Mouse (Mus musculus): ENCODE data around the gene Tfr2. TPM values are rescaled to one million over a fixed set of nuclear protein-coding genes. Genes with fewer than 3 reads are reported as not detected.

The Tfr2 gene
- polyA plus RNA-seq (2012) = 9.2 and 10.1 TPM in 2 replicates

DNA sequence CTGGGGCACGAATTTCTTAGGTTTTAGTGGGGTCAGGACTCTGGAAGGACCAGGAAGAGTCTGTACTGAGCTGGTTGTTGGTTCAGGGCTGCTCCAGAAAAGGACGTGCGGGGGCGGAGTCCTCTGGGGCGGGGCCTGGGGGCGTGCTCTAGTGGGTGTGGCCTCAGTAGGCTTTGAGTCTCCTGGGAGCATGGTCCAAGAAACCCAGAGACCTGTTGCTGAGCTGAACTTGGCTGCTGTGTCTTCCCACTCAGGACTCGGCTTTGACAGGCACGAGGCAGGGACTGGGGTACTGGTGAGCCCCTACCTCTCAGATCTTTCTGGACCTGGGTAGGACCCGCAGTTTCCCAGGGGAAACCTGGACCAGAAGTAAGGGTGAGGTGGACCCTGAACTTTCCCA is at the start of gene Tfr2:
Gene Tfr2 (plus strand): TSS at position 176 of the 400 bp plus-strand sequence.
- Histone ChIP-seq H3K36me3 (ENCODE audit: control insufficient read depth) (peaks cover 33% of the 10 kb centered on the region), H3K4me3 (replicated peaks) (peak within 1 kb of the TSS; percentile 91), H3K27me3 (ENCODE audit: control insufficient read depth) (no peaks in the 10 kb centered on the region; the same call in 1 of the 2 replicates), H3K4me1 (ENCODE audit: control insufficient read depth) (peaks cover 70% of the 10 kb centered on the region), H3K9me3 (ENCODE audit: control insufficient read depth, low read length) (no peaks in the 10 kb centered on the region; the same call in 1 of the 2 replicates)
- TF ChIP-seq TAL1 (IDR thresholded peaks at IDR 0.05; ENCODE audit: low read length) (no peak), GATA1 (IDR thresholded peaks at IDR 0.05; ENCODE audit: low read length) (no peak)

DNA sequence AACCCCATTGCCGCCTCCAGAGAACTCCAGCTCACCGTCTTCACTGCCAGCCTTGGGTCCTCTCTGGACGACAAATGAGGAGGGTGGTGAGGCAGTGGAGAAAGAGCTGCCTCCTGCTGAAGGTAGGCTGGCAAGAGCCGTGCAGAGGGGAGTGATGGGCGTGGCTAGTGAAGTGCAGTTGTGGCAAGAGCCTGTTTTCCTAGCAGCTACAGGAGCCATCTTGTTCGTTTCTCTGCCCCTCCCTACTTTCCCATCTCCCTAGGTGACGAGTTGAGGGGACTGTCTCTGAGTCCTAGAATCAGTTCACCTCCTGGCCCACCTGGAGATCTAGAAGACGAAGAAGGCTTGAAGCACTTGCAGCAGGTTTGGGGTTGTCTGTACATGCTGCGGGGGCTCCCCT is 47.8 kb upstream of the Tfr2 start:
- TF ChIP-seq TAL1 (IDR thresholded peaks at IDR 0.05; ENCODE audit: low read length) = no peak
- TF ChIP-seq GATA1 (IDR thresholded peaks at IDR 0.05; ENCODE audit: low read length) = no peak
- no peak overlapping the region for H3K4me3 ChIP-seq (replicated peaks)
- peaks cover 18% of the 10 kb centered on the region for H3K4me1 ChIP-seq (ENCODE audit: control insufficient read depth)
- H3K27me3 ChIP-seq (ENCODE audit: control insufficient read depth) = no peaks in the 10 kb centered on the region
- no peaks in the 10 kb centered on the region for H3K9me3 ChIP-seq (ENCODE audit: control insufficient read depth, low read length)
- peaks cover 97% of the 10 kb centered on the region for H3K36me3 ChIP-seq (ENCODE audit: control insufficient read depth)

DNA sequence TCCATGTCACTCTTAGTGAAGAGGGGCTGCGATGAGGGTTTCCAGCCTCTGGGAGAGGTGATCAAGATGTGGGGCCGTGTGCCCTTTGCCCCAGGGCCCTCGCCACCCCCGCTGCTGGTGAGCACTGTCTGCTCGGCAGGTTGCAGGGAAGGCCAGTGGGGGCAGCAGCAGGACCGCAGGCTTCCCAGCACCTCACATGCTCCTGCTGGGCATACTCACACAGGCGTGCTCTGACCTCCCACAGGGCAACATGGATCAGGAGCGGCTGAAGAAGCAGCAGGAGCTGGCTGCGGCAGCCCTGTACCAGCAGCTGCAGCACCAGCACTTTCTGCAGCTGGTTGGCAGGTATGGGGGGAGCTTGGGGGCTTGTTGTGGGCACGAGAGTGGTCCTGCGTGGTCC is 46.9 kb upstream of the Tfr2 start:
- H3K36me3 ChIP-seq (ENCODE audit: control insufficient read depth) = peaks cover 98% of the 10 kb centered on the region
- no peaks in the 10 kb centered on the region for H3K27me3 ChIP-seq (ENCODE audit: control insufficient read depth)
- peaks cover 17% of the 10 kb centered on the region for H3K4me1 ChIP-seq (ENCODE audit: control insufficient read depth)
- TF ChIP-seq GATA1 (IDR thresholded peaks at IDR 0.05; ENCODE audit: low read length) = no peak
- no peak for TF ChIP-seq TAL1 (IDR thresholded peaks at IDR 0.05; ENCODE audit: low read length)
- no peaks in the 10 kb centered on the region for H3K9me3 ChIP-seq (ENCODE audit: control insufficient read depth, low read length)
- H3K4me3 ChIP-seq (replicated peaks) = no peak overlapping the region

DNA sequence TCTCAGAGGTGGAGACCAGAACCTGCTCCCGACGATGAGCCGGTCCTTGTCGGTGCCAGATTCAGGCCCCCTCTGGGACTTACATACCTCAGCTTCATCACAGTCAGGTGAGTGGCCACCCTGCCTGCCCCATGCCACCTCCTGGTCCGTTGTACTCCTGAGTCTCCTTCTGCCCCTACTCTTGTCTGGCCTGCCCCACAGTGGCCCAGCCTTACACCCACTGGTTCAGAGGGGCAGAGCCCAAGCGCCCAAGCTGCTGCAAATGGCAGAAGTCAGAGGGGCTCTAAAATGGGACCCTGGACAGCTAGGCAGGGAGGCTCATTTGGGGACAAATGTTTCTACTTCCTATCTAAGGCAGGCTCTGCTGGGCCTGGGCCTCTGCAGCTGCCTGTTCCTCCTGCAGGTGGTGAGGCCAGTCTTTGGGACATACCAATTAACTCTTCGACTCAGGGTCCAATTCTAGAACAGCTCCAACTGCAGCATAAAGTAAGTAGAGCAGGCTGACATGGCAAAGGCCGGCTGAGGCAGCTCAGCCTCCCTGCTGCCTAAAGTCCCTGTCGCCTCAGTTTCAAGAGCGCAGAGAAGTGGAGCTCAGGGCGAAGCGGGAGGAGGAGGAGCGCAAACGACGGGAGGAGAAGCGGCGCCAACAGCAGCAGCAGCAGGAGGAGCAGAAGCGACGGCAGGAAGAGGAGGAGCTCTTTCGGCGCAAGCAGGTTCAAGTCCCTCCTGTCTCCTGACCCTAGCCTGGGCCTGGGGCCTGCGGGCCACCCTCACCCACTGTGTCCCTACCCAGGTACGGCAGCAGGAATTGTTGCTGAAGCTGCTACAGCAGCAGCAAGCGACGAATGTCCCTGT is 46.0 kb upstream of the Tfr2 start:
- peaks cover 25% of the 10 kb centered on the region for H3K4me1 ChIP-seq (ENCODE audit: control insufficient read depth)
- H3K4me3 ChIP-seq (replicated peaks) = no peak overlapping the region
- peaks cover 99% of the 10 kb centered on the region for H3K36me3 ChIP-seq (ENCODE audit: control insufficient read depth)
- H3K27me3 ChIP-seq (ENCODE audit: control insufficient read depth) = no peaks in the 10 kb centered on the region
- TF ChIP-seq GATA1 (IDR thresholded peaks at IDR 0.05; ENCODE audit: low read length) = no peak
- no peak for TF ChIP-seq TAL1 (IDR thresholded peaks at IDR 0.05; ENCODE audit: low read length)
- H3K9me3 ChIP-seq (ENCODE audit: control insufficient read depth, low read length) = no peaks in the 10 kb centered on the region

DNA sequence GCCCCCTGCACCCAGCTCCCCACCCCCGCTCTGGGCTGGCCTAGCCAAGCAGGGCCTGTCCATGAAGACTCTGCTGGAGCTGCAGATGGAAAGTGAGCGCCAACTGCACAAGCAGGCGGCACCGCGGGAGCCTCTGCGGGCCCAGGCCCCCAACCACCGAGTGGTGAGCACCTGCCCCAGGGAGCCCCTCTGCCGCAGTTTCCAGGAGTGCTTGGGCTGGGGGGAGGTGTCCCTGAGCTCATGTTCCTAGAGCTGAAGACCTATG is 45.5 kb upstream of the Tfr2 start:
- Histone ChIP-seq H3K27me3 (ENCODE audit: control insufficient read depth) (no peaks in the 10 kb centered on the region), H3K4me1 (ENCODE audit: control insufficient read depth) (peaks cover 29% of the 10 kb centered on the region), H3K36me3 (ENCODE audit: control insufficient read depth) (peaks cover 99% of the 10 kb centered on the region), H3K4me3 (replicated peaks) (no peak overlapping the region), H3K9me3 (ENCODE audit: control insufficient read depth, low read length) (no peaks in the 10 kb centered on the region)
- TF ChIP-seq TAL1 (IDR thresholded peaks at IDR 0.05; ENCODE audit: low read length) = no peak
- no peak for TF ChIP-seq GATA1 (IDR thresholded peaks at IDR 0.05; ENCODE audit: low read length)

DNA sequence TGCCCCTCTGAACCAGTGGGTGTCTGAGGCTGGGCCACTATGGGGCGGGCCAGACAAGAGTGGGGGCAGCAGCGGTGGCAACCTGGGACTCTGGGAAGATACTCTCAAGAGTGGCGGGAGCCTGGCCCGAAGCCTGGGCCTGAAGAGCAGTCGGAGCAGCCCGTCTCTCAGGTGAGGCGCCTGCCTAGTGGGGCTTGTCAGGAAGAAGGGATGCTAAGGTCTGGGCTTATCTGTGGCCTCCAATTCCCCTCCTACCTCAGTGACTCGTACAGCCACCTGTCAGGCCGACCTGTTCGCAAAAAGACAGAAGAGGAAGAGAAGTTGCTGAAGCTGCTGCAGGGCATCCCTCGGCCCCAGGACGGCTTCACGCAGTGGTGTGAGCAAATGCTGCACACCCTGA is 45.0 kb upstream of the Tfr2 start:
- Histone ChIP-seq H3K4me3 (replicated peaks) (no peak overlapping the region), H3K4me1 (ENCODE audit: control insufficient read depth) (peaks cover 34% of the 10 kb centered on the region), H3K9me3 (ENCODE audit: control insufficient read depth, low read length) (no peaks in the 10 kb centered on the region), H3K36me3 (ENCODE audit: control insufficient read depth) (peaks cover 99% of the 10 kb centered on the region), H3K27me3 (ENCODE audit: control insufficient read depth) (no peaks in the 10 kb centered on the region)
- TF ChIP-seq TAL1 (IDR thresholded peaks at IDR 0.05; ENCODE audit: low read length) = no peak
- no peak for TF ChIP-seq GATA1 (IDR thresholded peaks at IDR 0.05; ENCODE audit: low read length)

DNA sequence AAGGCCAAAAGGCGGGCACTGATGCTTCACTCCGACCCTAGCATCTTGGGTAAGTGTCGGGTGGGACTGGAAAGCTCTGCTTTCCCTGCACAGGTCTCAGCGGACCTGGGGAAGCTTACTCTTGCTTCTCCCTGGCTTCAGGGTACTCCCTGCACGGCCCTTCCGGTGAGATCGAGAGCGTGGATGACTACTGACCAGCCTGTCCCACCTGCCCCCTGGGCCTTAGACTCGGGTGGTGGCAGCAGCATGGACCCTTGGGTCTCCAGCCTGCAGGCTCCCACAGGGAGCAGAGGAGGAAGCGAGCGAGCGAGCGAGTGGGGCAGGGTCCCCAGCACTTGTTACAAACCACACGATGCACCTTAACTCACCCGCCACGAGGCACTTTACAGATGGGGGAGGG is 44.1 kb upstream of the Tfr2 start:
- Histone ChIP-seq H3K36me3 (ENCODE audit: control insufficient read depth) (peaks cover 99% of the 10 kb centered on the region), H3K27me3 (ENCODE audit: control insufficient read depth) (no peaks in the 10 kb centered on the region), H3K4me1 (ENCODE audit: control insufficient read depth) (peaks cover 42% of the 10 kb centered on the region), H3K9me3 (ENCODE audit: control insufficient read depth, low read length) (no peaks in the 10 kb centered on the region), H3K4me3 (replicated peaks) (no peak overlapping the region)
- TF ChIP-seq GATA1 (IDR thresholded peaks at IDR 0.05; ENCODE audit: low read length) = no peak
- TF ChIP-seq TAL1 (IDR thresholded peaks at IDR 0.05; ENCODE audit: low read length) = no peak

DNA sequence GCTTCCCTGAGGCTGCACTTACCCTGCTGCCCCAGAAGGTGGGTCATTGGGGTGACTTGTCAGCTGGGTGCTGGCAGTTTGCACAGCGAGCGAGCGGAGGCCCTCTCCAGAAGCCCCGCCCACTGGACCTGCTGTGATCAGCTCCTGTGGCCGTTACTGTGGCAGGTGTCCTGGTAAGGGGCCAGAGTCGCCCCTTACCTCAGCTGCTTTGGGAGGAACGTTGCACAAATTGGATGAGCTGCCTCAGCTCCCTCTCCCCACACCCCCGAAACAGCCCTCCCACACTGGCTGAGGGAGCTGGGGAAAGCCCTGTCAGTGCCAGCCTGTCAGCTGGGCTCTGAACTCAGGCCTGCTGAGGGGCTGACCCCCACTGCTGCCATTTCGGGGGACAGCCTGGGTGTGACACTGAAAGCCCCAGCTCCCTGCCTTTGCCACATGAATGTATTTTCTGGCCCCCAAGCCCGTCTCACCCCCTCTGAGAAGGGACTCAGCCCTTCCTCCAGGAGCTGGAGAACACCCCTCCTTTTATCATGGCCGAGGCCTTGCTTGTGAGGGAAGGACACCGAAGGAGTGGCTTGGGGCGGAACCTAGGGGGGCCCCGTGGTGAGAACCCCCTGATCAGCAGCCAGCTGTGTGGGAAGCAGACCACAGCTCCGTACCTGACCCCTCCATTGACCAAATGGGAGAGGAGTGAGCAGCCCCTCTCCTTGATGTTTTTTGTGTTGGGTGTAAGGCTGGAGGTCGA is 43.3 kb upstream of the Tfr2 start:
- TF ChIP-seq TAL1 (IDR thresholded peaks at IDR 0.05; ENCODE audit: low read length) (no peak), GATA1 (IDR thresholded peaks at IDR 0.05; ENCODE audit: low read length) (no peak)
- Histone ChIP-seq H3K4me1 (ENCODE audit: control insufficient read depth) (peaks cover 50% of the 10 kb centered on the region), H3K27me3 (ENCODE audit: control insufficient read depth) (no peaks in the 10 kb centered on the region), H3K9me3 (ENCODE audit: control insufficient read depth, low read length) (no peaks in the 10 kb centered on the region), H3K4me3 (replicated peaks) (peak overlapping the region; percentile 13), H3K36me3 (ENCODE audit: control insufficient read depth) (peaks cover 94% of the 10 kb centered on the region)

DNA sequence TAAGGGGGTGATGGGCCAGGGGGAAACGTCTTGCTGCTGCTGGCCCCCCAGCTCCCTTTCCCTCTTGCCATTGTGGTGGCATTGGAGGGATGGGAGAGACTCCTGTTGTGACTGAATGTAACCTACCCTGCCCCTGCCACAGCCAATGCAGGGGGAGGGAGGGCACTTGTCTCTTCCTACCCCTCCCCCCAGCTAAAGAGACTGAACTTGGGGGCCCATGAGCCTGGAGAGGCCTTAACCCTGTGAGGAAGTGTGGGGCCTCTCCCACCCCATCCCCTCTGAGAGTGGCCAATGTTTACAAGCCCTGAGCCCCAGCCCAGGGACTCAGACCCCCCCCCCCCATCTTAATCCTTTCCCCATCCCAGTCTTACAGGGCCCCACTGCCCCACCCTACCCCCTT is 42.2 kb upstream of the Tfr2 start:
- Histone ChIP-seq H3K9me3 (ENCODE audit: control insufficient read depth, low read length) (no peaks in the 10 kb centered on the region), H3K27me3 (ENCODE audit: control insufficient read depth) (no peaks in the 10 kb centered on the region), H3K4me3 (replicated peaks) (no peak overlapping the region), H3K4me1 (ENCODE audit: control insufficient read depth) (peaks cover 61% of the 10 kb centered on the region), H3K36me3 (ENCODE audit: control insufficient read depth) (peaks cover 83% of the 10 kb centered on the region)
- TF ChIP-seq TAL1 (IDR thresholded peaks at IDR 0.05; ENCODE audit: low read length) (no peak), GATA1 (IDR thresholded peaks at IDR 0.05; ENCODE audit: low read length) (no peak)

All from erythroblast, embryonic 14.5 days (primary cell).